Mouse (Mus musculus): ENCODE measurements around the gene Gm31571.
"Not testable (repeated sequence)": the region's sequence is repeated elsewhere in the genome, so short reads cannot be mapped to it uniquely, and the experiment has no call there.

The Gm31571 gene

GRCm38 (mm10) chrY:22051253-22051652 is at the start of gene Gm31571:
Gm31571 (minus strand) TSS chrY:22051353.
- not testable (repeated sequence) for DNase-seq
